ENCODE assay signal across 10 mouse cellular contexts in genomic region chr13:49298514-49299381, GRCm38 (mm10). TPM values are rescaled to one million over a fixed set of nuclear protein-coding genes. Genes with fewer than 3 reads are reported as not detected.
DNase-seq lines count a peak whose midpoint lies in the region; ATAC-seq and TF ChIP-seq lines count a peak whose summit lies in the region.
"Had no signal": no experiment of that assay in that cellular context is flagged by ENCODE, and none has a peak within 500 bp of the region (broad histone marks: within the 10 kb centered on the region; RNA-seq: fewer than 3 reads in every experiment).

No protein-coding gene starts in this region.

- H3K36me3 ChIP-seq in intestine, postnatal 0 days (ENCODE audit: control insufficient read depth, insufficient read depth) = no peaks in the 10 kb centered on the region
- no peaks in the 10 kb centered on the region for H3K36me3 ChIP-seq in lung, embryonic 16.5 days (ENCODE audit: control insufficient read depth, insufficient read depth, low read length)
- H3K36me3 ChIP-seq in stomach, embryonic 16.5 days (ENCODE audit: control insufficient read depth, insufficient read depth, low read length) = no peaks in the 10 kb centered on the region
- 0 out of 2 replicates have a peak, but pooled peaks cover 4% of the 10 kb centered on the region for H3K36me3 ChIP-seq in midbrain, postnatal 0 days (ENCODE audit: insufficient read depth, low read length)
- H3K36me3 ChIP-seq: lung, embryonic 15.5 days had no signal

- 32% methylated on average over 14 of the region's 14 CpGs for WGBS in intestine, postnatal 0 days
- WGBS in lung, embryonic 16.5 days = 61% methylated on average over 14 of the region's 14 CpGs
- 63% methylated on average over 14 of the region's 14 CpGs for WGBS in stomach, embryonic 16.5 days
- WGBS in midbrain, postnatal 0 days = 91% methylated on average over 14 of the region's 14 CpGs

- no peaks in the 10 kb centered on the region for H3K27me3 ChIP-seq in intestine, postnatal 0 days (replicated peaks; ENCODE audit: control insufficient read depth, insufficient read depth, low read length)
- no peaks in the 10 kb centered on the region for H3K27me3 ChIP-seq in lung, embryonic 16.5 days (ENCODE audit: control insufficient read depth, insufficient read depth, low read depth, low read length)
- no peaks in the 10 kb centered on the region for H3K27me3 ChIP-seq in stomach, embryonic 16.5 days (ENCODE audit: control insufficient read depth, insufficient read depth, low read length)
- no peaks in the 10 kb centered on the region for H3K27me3 ChIP-seq in midbrain, postnatal 0 days (ENCODE audit: insufficient read depth, low read length)
- H3K27me3 ChIP-seq: lung, embryonic 15.5 days had no signal

- H3K9ac ChIP-seq in intestine, postnatal 0 days (ENCODE audit: low read depth, low read length) = no peak overlapping the region
- H3K9ac ChIP-seq in lung, embryonic 16.5 days (ENCODE audit: low read length) = no peak overlapping the region
- no peak overlapping the region for H3K9ac ChIP-seq in stomach, embryonic 16.5 days (ENCODE audit: low read length)
- no peak overlapping the region for H3K9ac ChIP-seq in midbrain, postnatal 0 days (replicated peaks; ENCODE audit: low read length, poor library complexity, severe bottlenecking)
- H3K9ac ChIP-seq: lung, embryonic 15.5 days had no signal

- H3K4me3 ChIP-seq in intestine, postnatal 0 days (ENCODE audit: low read depth, low read length) = peak overlapping the region; percentile 8
- H3K4me3 ChIP-seq in lung, embryonic 16.5 days (ENCODE audit: low read length) = no peak overlapping the region
- H3K4me3 ChIP-seq in stomach, embryonic 16.5 days (replicated peaks; ENCODE audit: low read length) = no peak overlapping the region
- no peak overlapping the region for H3K4me3 ChIP-seq in midbrain, postnatal 0 days (ENCODE audit: low read depth, low read length)
- H3K4me3 ChIP-seq: embryonic facial prominence, embryonic 10.5 days; lung, embryonic 15.5 days had no signal

- peak; percentile 79 for ATAC-seq in intestine, postnatal 0 days
- ATAC-seq in lung, embryonic 16.5 days (ENCODE audit: low read depth) = peak; percentile 47; the same call in 1 of the 2 replicates
- peak; percentile 42; the same call in 1 of the 2 replicates for ATAC-seq in stomach, embryonic 16.5 days (ENCODE audit: insufficient read depth, low FRiP score)
- ATAC-seq in midbrain, postnatal 0 days (ENCODE audit: low FRiP score) = no peak

- no peaks in the 10 kb centered on the region for H3K9me3 ChIP-seq in intestine, postnatal 0 days (ENCODE audit: control insufficient read depth)
- H3K9me3 ChIP-seq in lung, embryonic 16.5 days (ENCODE audit: control insufficient read depth, low read length) = no peaks in the 10 kb centered on the region
- no peaks in the 10 kb centered on the region for H3K9me3 ChIP-seq in stomach, embryonic 16.5 days (replicated peaks; ENCODE audit: control insufficient read depth, low read length)
- no peaks in the 10 kb centered on the region for H3K9me3 ChIP-seq in midbrain, postnatal 0 days (ENCODE audit: low read length)
- H3K9me3 ChIP-seq: embryonic facial prominence, embryonic 10.5 days; lung, embryonic 15.5 days had no signal

- peak; percentile 20 for DNase-seq in spleen, adult 12 weeks (ENCODE audit: low spot score)
- DNase-seq in spleen, postnatal 14 days (ENCODE audit: low spot score in 2 of 2) = no peak
- DNase-seq in midbrain, postnatal 0 days (ENCODE audit: low spot score) = no peak
- DNase-seq in adrenal gland, postnatal 25 days = no peak
- DNase-seq in adrenal gland, postnatal 4 days (ENCODE audit: low spot score in 2 of 2) = no peak

- H3K4me1 ChIP-seq in intestine, postnatal 0 days (replicated peaks; ENCODE audit: control insufficient read depth, insufficient read depth, low read length) = 0 out of 2 replicates have a peak, but pooled peaks cover 13% of the 10 kb centered on the region
- peaks cover 5% of the 10 kb centered on the region for H3K4me1 ChIP-seq in lung, embryonic 16.5 days (replicated peaks; ENCODE audit: control insufficient read depth, insufficient read depth, low read length)
- H3K4me1 ChIP-seq in stomach, embryonic 16.5 days (ENCODE audit: control insufficient read depth, insufficient read depth, low read length) = peaks cover 5% of the 10 kb centered on the region; the same call in 1 of the 2 replicates
- H3K4me1 ChIP-seq in midbrain, postnatal 0 days (ENCODE audit: insufficient read depth, low read length) = no peaks in the 10 kb centered on the region
- H3K4me1 ChIP-seq: embryonic facial prominence, embryonic 10.5 days had no signal

- no peak for TF ChIP-seq CTCF in intestine, postnatal 0 days (IDR thresholded peaks at IDR 0.05; ENCODE audit: low read depth)
- no peak for TF ChIP-seq CTCF in midbrain, postnatal 0 days (IDR thresholded peaks at IDR 0.05)

- H3K4me2 ChIP-seq in intestine, postnatal 0 days (replicated peaks; ENCODE audit: low read depth) = peak overlapping the region; percentile 49
- H3K4me2 ChIP-seq in lung, embryonic 16.5 days (ENCODE audit: low read depth, low read length) = no peak overlapping the region
- H3K4me2 ChIP-seq in stomach, embryonic 16.5 days (ENCODE audit: low read depth, low read length) = no peak overlapping the region
- no peak overlapping the region for H3K4me2 ChIP-seq in midbrain, postnatal 0 days (ENCODE audit: low read depth, low read length, poor library complexity, severe bottlenecking)
- H3K4me2 ChIP-seq: lung, embryonic 15.5 days had no signal

- peak overlapping the region; percentile 70 for H3K27ac ChIP-seq in intestine, postnatal 0 days (ENCODE audit: low read depth, low read length)
- no peak overlapping the region for H3K27ac ChIP-seq in lung, embryonic 16.5 days (ENCODE audit: low read length)
- peak overlapping the region; percentile 29; the same call in 1 of the 2 replicates for H3K27ac ChIP-seq in stomach, embryonic 16.5 days (ENCODE audit: low read length)
- H3K27ac ChIP-seq in midbrain, postnatal 0 days (ENCODE audit: low read depth, low read length) = no peak overlapping the region
- H3K27ac ChIP-seq: embryonic facial prominence, embryonic 10.5 days; lung, embryonic 15.5 days had no signal

RNA-seq across cellular contexts. Expression of gene Fgd3, which starts 21.4 kb away (rescaled TPM):
- polyA plus RNA-seq in intestine, postnatal 0 days (2015; fragmentation: Nextera tagmentation; extraction: Ambion mirVana) = 0.60 and 0.61 TPM in 2 replicates
- 0.26 and 0.33 TPM in 2 replicates for polyA plus RNA-seq in lung, embryonic 16.5 days (2015; fragmentation: Nextera tagmentation; extraction: Ambion mirVana)
- 0.40 and 0.51 TPM in 2 replicates for polyA plus RNA-seq in stomach, embryonic 16.5 days (2015; fragmentation: Nextera tagmentation; extraction: Ambion mirVana)
- 9.3 and 12.0 TPM in 2 replicates for total RNA-seq in midbrain, postnatal 0 days (2014; rRNA removed)
- 2.1 and 2.4 TPM in 2 replicates for polyA plus RNA-seq in midbrain, postnatal 0 days (2015; fragmentation: Nextera tagmentation; extraction: Ambion mirVana)
- 1.5 and 2.8 TPM in 2 replicates for total RNA-seq in adrenal gland, postnatal 25 days (2021)
- total RNA-seq in adrenal gland, postnatal 4 days (2021) = 1 to 10 TPM; 5.3 to 6.0 TPM

RNA-seq across cellular contexts. Expression of gene Bicd2, which starts 42.6 kb away (rescaled TPM):
- polyA plus RNA-seq in intestine, postnatal 0 days (2015; fragmentation: Nextera tagmentation; extraction: Ambion mirVana) = 8.9 and 9.3 TPM in 2 replicates
- polyA plus RNA-seq in lung, embryonic 16.5 days (2015; fragmentation: Nextera tagmentation; extraction: Ambion mirVana) = 31.2 and 32.1 TPM in 2 replicates
- polyA plus RNA-seq in stomach, embryonic 16.5 days (2015; fragmentation: Nextera tagmentation; extraction: Ambion mirVana) = 26.5 and 26.7 TPM in 2 replicates
- 49.3 and 50.4 TPM in 2 replicates for total RNA-seq in midbrain, postnatal 0 days (2014; rRNA removed)
- 24.0 and 24.1 TPM in 2 replicates for polyA plus RNA-seq in midbrain, postnatal 0 days (2015; fragmentation: Nextera tagmentation; extraction: Ambion mirVana)
- total RNA-seq in adrenal gland, postnatal 25 days (2021) = 43.7 and 45.2 TPM in 2 replicates
- 10 to 100 TPM; 33.5 to 35.9 TPM for total RNA-seq in adrenal gland, postnatal 4 days (2021)

RNA-seq across cellular contexts. Expression of gene Susd3, which starts 50.2 kb away (rescaled TPM):
- polyA plus RNA-seq in intestine, postnatal 0 days (2015; fragmentation: Nextera tagmentation; extraction: Ambion mirVana) = 0.65 and 1.3 TPM in 2 replicates
- 1.6 and 2.2 TPM in 2 replicates for polyA plus RNA-seq in lung, embryonic 16.5 days (2015; fragmentation: Nextera tagmentation; extraction: Ambion mirVana)
- polyA plus RNA-seq in stomach, embryonic 16.5 days (2015; fragmentation: Nextera tagmentation; extraction: Ambion mirVana) = 0.95 and 1.2 TPM in 2 replicates
- 0.33 and 1.2 TPM in 2 replicates for total RNA-seq in midbrain, postnatal 0 days (2014; rRNA removed)
- polyA plus RNA-seq in midbrain, postnatal 0 days (2015; fragmentation: Nextera tagmentation; extraction: Ambion mirVana) = 0.63 and 0.92 TPM in 2 replicates
- 0.43 and 0.95 TPM in 2 replicates for total RNA-seq in adrenal gland, postnatal 25 days (2021)
- 10 to 100 TPM in 1 of 2 experiments, 1 to 10 TPM in 1; 8.2 to 11.3 TPM for total RNA-seq in adrenal gland, postnatal 4 days (2021)

Comparison
In these comparisons a context has a peak if more than half of its experiments do, and no peak if none do; other contexts are left out.
1. H3K27ac ChIP-seq: peak in intestine, postnatal 0 days (single experiment) and stomach, embryonic 16.5 days (single experiment); none in lung, embryonic 16.5 days (single experiment) and midbrain, postnatal 0 days (single experiment).